Mouse (Mus musculus) right cerebral cortex, postnatal 36 days (tissue): ENCODE measurements around the gene Cdc20.

Source experiments
- DNase-seq, 2 experiments: peaks; one replicate each; pipeline ENCODE4 v3.0.0; 2022; ENCODE audit warnings: low spot score in 2 of 2, mixed read lengths in 1 of 2

Gene Cdc20

DNA sequence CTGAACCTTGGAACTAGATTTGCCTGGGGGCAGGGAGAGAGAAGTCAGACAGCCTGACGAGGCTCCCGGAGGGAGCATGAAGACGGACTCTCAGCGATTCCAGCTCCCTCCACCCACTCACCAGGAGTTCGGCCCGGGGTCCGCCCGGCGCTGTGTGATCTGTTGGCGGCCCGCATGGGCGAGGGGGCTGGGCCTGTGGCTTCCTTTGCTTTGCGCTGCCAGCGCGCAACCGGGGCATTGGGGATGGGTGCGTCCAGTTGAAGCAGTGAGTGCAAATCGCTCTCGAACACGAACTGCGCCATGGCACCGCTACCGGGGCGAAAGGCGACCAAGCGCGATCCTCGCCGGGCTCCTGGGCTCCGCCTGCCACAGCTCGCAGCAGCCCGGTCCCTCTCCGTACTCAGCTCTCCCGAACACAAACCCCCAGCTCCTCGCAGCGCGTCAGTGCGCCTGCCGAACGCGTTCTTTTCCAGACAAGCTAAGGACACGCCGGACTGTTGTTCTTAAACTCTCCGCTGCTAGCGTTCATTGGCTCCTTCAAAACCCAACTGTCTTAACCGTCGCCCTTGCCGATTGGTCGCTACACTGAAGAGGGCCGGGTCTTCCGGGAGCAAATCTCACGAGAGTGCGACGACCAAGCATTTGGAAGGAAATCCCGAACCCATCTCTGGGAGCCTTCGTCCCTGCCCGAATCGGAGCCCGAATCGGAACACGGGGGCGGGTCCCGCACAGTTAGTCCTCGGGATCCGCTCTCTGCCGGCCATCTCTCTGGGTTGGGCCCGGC, at the start of gene Cdc20:
Gene Cdc20, minus strand, starts transcription at position 533 of the 784 bp plus-strand sequence.
- peak; percentile 82 to 85 for DNase-seq

DNA sequence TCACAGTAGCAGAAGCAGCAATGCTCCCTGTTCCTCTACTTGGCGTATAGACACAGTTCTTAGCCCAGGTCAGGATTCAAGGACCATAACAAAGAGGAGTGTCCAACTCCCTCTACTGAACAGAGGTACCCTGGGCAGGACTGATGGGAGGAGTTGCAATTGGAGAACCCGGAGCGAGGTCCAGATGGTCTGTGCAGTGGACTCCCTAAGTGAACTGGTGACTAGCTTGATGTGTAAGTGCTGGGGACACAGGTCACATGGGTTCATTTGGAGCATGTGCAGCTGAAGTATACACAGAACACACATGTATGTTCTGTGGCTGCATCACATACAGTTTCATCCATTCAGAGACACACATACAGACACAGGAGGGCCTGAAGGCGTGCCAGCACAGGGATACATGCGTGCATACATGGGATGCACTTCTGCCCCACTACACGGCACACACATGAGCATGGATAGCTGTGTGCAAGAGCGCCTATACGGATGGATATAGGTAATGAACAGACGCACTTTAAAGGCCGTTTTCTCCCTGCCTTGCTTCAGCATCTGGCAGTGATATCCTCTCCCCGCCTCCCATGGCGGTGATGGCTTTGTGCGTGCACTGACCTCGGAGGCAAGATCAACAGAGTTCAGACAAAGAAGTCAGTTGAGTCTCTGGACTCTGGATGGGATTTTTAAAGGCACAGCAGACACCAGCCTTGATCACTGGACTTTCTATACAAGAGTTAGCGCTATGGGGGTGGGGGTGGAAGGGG, 39.8 kb upstream of the Cdc20 start:
- no peak for DNase-seq

DNA sequence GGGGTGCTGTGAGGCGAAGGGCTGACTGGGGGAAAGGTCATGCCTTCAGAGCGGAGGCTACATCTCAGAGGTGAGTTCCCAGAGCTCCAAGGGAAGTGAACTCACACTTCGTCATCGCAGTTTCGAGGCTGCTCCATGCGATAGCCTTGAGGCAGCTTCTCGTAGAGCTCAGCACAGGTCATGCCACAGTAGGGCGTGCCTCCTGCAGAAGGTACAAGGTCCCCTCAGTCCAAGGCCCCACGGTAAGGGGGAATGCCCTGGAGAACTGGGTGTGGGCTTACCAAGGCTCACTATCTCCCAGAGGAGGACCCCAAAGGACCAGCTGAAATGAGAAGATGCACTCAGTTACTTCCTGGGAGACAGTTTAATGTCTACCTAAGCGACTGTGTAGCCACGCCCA, 35.5 kb upstream of the Cdc20 start:
- no peak for DNase-seq

- no peak for DNase-seq
Measured at GRCm38 (mm10) chr4:118471281-118471680, 34.1 kb upstream of the Cdc20 start.

DNA sequence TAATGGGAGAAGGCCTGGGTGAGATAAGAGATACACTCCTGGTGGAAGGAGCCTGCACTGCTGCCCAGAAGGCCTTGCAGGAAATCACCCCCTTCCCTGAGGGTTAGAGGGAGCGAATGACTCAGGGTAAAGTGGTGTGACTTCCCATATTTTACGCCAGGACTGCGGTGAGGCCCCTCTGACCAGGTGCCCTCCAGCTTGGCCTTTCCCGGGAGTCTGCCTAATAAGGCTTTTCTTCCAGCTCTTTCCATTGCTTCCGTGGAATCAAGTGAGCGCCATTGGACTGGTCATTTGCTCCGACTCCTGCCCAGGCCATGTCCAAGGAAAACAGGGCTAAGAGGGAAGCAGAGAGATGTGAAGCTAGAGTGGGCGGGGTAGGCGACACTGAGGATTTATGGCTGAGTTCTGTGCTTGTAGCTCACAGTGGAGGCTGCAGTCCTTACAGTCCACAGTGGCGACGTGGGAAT, 28.6 kb upstream of the Cdc20 start:
- DNase-seq, result no peak

GRCm38 (mm10) chr4:118464956-118465355, 27.8 kb upstream of the Cdc20 start:
- peak; percentile 21 to 45 for DNase-seq

DNA sequence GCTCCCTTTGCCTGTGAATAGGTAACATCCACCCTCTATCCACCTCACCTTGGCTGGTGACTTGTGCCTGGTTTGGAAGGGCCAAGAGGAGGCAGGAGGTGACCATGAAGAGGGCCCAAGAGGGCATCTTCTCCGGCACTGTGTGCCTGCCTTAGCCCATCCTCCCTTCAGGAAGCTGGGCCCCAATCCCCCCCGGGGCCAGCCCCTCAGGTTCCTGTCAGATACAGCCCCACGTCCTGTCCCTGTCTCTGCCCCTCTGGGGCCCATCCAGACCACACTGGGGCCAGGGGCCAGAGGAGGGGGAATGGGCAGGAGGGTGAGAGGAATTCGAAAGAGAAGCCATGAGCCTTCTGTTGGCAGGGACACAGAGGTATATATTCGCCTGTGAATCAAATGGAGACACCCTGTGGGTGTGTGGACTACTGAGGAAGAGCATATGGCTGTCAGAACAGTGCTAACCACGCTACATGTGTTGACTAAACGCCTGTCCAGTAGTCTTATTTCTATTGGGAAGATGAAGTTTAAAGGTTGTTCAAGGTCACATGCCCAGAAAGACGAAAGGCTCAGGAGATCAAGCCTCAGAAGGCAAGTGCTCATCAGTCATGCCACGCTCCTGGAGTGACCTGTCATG, 20.3 kb upstream of the Cdc20 start, which contains the start of gene Mpl:
Gene Mpl, minus strand, starts transcription at position 169 of the 631 bp plus-strand sequence.
- no peak for DNase-seq

- no peak for DNase-seq
Measured at GRCm38 (mm10) chr4:118446415-118447153, 9.4 kb upstream of the Cdc20 start.

DNA sequence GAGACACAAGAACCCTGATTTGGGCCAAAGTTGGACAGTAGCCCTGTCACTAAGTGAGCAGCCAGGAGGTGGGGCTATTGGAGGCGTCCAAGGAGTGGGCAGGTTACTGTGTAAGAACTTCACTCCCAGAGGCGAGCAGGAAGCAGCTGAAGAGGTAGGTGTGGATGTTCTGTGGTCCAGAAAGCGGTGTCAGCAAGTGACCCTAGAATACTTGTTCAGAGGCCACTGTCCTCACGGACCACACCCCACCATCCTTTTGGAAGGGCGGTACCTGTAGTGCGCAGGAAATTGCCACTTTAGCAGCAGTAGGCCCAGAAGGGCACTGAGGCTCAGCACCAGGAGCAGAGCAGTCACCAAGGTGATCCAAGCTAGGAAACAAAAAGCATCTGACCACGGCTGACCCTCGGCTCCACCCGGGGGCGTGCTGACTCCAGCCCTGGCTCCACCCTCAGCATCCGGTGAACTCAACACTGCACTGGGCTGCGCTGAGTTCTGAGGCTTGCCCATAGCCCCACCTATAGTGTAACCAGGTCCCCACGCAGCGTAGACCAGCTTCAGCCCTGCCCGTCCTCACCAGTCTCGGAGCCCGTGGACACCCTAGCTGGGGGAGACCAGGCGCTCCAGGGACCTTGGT, 8.7 kb upstream of the Cdc20 start:
- DNase-seq, result no peak

DNA sequence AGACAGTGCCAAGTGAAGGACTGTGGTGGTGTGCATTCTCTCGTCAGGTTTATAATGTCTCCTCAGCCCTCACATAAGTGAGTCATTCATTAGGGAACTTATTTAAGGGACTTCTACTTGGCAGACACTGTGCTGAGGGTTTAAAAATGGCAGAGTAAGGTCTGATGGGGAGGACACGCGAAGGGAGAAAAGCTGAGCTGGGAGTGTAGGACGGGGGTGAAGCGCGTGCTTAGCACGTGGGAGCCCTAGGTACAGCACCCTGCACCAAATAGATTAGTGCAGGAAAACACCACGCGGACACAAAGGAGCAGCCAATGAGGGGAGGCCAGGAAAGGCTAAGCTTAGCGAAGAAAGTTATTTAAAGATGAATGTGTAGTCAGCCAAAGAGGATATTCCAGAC, 7.9 kb upstream of the Cdc20 start:
- DNase-seq, result peak in 1 of 2 experiments; percentile 69

DNA sequence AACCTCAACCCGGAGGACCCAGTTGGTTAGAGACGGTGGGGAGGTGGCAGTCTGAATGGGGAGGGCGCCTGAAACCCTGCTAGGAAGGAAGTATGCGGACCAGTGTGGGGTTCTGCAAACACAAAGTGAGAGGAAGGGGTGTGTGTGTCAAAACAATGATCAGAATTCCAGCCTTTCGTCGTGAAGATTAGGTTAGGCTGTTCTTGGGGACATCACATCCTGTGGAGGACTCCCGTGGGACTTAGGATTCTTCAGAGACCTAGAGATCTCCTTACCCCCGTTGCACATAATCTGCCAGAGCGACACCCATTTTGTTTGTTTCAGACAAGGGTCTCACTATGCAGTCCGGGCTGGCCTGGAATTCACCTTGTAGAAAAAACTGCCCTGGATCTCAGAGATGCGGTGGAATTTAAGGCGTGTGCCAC, 689 bp upstream of the Cdc20 start:
- no peak for DNase-seq

DNA sequence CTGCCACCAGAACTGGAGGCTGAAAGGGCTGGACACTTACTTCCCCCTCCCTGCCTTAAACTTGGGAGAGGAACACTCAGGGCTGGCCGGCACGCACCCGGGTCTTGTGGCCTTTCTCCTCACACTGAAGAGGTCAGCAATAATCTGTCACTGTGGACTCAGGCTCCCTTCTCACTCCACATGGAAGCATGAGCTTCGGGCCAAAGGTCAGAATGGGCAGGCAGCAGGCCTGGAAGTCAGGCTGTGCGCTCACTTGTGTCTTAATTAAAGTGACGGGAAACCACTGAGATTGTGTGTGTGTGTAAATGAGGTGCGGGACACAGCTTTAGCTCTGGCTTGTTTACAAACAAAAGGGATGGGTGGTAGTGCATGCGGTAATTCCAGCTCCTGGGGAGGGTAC, 4.8 kb downstream of the Cdc20 start:
- DNase-seq, result no peak

GRCm38 (mm10) chr4:118429215-118429895, 7.8 kb downstream of the Cdc20 start:
- no peak for DNase-seq

- no peak for DNase-seq
Measured at GRCm38 (mm10) chr4:118428531-118429214, 8.5 kb downstream of the Cdc20 start.

DNA sequence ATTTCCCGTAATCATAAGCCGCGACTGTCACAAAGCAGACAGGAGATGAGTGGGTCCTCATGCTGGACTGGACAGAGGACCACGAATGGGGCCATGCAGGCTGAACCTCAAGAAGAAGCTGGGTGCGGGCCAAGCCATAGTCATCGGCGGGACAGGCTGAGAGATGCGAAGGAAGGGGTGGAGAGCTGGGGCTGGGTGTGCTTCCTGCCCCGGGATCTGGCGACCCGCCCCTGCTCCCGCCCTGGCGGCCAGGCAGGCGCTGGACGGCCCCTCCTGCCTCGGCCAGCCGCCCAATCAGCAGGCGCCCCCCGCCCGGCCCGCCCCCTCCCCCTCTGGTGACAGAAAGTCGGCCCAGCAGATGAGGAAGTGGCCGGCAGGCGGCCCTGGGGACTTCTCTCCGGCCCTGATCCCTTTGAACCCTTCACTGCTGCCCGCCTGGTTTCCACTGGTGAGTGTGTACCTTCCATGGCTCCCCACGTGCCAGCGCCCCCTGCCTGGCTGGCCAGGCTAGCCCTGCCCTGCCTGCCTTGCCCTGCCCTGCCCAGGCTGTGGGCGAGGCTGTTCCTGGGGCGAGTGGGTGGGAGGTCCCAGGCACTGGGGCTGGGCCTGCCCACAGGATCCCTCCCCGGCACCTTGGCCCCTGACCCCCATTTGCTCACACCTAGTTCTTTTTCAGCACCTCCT, 9.2 kb downstream of the Cdc20 start, which contains the start of gene Elovl1:
Gene Elovl1, plus strand, starts transcription at position 326 of the 684 bp plus-strand sequence.
- DNase-seq, result peak; percentile 53 to 54

DNA sequence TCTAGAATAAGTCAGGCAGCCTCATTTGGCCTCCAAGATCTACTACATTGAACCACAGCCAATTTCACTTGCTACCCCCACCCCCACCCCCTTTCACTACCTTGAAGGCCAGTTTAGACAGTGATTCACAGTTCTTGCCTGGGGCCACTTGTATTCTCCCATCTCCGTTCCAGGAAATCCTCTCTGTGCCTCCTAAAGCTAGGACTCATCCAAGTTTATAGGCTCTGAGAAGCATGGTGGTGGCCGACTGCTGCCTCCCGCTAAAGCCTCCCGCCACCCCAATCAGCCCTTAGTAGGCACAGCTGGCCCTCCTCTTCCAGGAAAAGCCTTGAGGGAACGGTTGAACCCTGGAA, 9.8 kb downstream of the Cdc20 start:
- DNase-seq, result no peak

DNA sequence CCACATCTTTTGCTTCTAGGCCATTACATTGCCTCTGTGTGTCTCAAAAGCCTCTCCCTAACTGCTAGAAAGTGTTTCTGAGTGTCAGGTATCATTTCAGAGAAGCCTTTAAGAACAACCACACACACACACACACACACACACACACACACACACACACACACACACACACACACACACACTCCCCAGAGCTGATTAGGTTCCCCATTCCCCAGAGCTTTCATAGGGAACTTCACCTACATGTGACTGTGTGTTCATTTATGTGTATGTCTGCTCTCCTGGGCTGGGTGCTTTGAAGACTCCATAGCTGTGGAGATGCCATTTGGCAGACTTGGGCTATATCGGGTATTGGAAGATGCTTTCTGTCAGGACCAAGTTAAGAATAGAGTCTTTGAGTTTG, 11.8 kb downstream of the Cdc20 start:
- no peak for DNase-seq

- DNase-seq, result no peak
Measured at GRCm38 (mm10) chr4:118424541-118425160, 12.5 kb downstream of the Cdc20 start.

DNA sequence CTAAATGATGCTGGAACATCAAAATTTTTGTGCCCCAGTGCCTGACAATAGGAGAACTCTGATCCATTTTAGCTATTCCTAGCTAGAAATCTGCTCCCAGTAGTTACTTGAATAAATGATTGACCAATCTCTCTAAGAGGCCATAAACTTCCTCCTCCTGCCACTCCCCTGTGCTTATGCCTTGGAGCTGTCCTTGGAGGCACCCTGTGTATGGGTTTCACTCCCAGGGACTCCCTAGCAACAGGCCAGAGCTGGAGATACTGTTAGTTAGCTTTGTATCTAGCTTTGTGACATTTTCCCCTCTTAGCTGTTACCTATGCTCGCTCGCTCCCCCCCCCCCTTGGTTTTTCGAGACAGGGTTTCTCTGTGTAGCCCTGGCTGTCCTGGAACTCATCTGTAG, 15.8 kb downstream of the Cdc20 start:
- DNase-seq, result no peak
